Comparison of ENCODE assay signal across 26 mouse cellular contexts in the genomic region with DNA sequence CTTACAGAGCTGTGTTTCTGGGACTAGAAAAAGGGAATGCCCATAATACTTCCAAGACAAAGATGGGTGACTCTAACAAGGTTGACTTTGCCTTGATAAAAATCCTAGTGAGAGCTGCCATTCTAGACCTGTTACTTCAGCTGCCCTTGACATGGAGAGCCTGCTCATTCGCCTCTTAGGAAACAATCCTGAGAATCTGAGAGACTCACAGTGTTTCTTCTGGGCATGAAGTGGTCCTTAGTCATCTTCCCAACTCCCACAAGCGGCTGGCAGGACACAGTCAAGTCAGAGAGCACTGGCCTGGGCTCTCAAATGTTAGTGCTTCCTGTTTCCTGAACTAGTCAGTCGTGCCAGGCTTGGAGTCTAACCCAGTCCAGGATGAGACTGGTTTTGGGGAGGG.
DNase-seq lines count a peak whose midpoint lies in the region; TF ChIP-seq lines count a peak whose summit lies in the region.
"Had no signal": no experiment of that assay in that cellular context is flagged by ENCODE, and none has a peak within 500 bp of the region (broad histone marks: within the 10 kb centered on the region; RNA-seq: fewer than 3 reads in every experiment).

No protein-coding gene starts in this region.

- TF ChIP-seq CTCF in layer of hippocampus, adult 2 months (conservative IDR thresholded peaks at IDR 0.05), result no peak

- DNase-seq in layer of hippocampus, adult 2 months (ENCODE audit: low spot score in 2 of 2), result no peak
- DNase-seq in layer of hippocampus, postnatal 36 days, result no peak
- peak; percentile 55 for DNase-seq in lung, postnatal 36 days
- DNase-seq in lung, postnatal 14 days, result no peak
- DNase-seq in NIH3T3 (ENCODE audit: low read depth), result peak; percentile 42
- DNase-seq in cerebellum, adult 11 months, result no peak
- DNase-seq: adrenal gland, postnatal 14 days; cerebellum, adult 11-12 months; cerebellum, adult 9-11 months; forebrain, postnatal 0 days; gastrocnemius, postnatal 10 days; heart, postnatal 14 days; kidney, adult 8-10 months; kidney, postnatal 4 days; midbrain, embryonic 14.5 days; right cerebral cortex, postnatal 14 days had no signal

- no peak overlapping the region for H3K4me3 ChIP-seq in layer of hippocampus, adult 2 months
- H3K4me3 ChIP-seq: embryonic facial prominence, embryonic 13.5 days; erythroblast, embryonic 14.5 days; forebrain, embryonic 12.5 days; hindbrain, embryonic 12.5 days; intestine, embryonic 15.5 days; limb, embryonic 12.5 days; liver, embryonic 15.5 days; megakaryocyte, embryonic 14.5 days had no signal

- peak overlapping the region; percentile 24; the same call in 1 of the 2 replicates for H3K27ac ChIP-seq in layer of hippocampus, adult 2 months
- H3K27ac ChIP-seq: embryonic facial prominence, embryonic 13.5 days; forebrain, embryonic 12.5 days; hindbrain, embryonic 12.5 days; hindbrain, postnatal 0 days; intestine, embryonic 15.5 days; kidney, postnatal 0 days; limb, embryonic 12.5 days; liver, embryonic 15.5 days had no signal

Comparison
In these comparisons a context has a peak if more than half of its experiments do, and no peak if none do; other contexts are left out.
1. DNase-seq: peak in lung, postnatal 36 days (single experiment) and NIH3T3 (single experiment); none in layer of hippocampus, adult 2 months (0 of 2), layer of hippocampus, postnatal 36 days (0 of 2), lung, postnatal 14 days (single experiment) and cerebellum, adult 11 months (single experiment).